Comparison of ENCODE assay signal across 27 mouse cellular contexts in genomic region chr2:180187362-180187761, GRCm38 (mm10). TPM values are rescaled to one million over a fixed set of nuclear protein-coding genes. Genes with fewer than 3 reads are reported as not detected.
DNase-seq lines count a peak whose midpoint lies in the region; ATAC-seq and TF ChIP-seq lines count a peak whose summit lies in the region.
"Had no signal": no experiment of that assay in that cellular context is flagged by ENCODE, and none has a peak within 500 bp of the region (broad histone marks: within the 10 kb centered on the region; RNA-seq: fewer than 3 reads in every experiment).

No protein-coding gene starts in this region.

- H3K27ac ChIP-seq in forebrain, embryonic 16.5 days (ENCODE audit: low read length) = no peak overlapping the region
- no peak overlapping the region for H3K27ac ChIP-seq in forebrain, embryonic 11.5 days (ENCODE audit: low read depth, low read length)
- H3K27ac ChIP-seq in layer of hippocampus, adult 2 months = peak overlapping the region; percentile 62
- H3K27ac ChIP-seq: embryonic facial prominence, embryonic 13.5 days; embryonic facial prominence, embryonic 15.5 days; forebrain, embryonic 10.5 days; forebrain, embryonic 13.5 days had no signal

- no peaks in the 10 kb centered on the region for H3K4me1 ChIP-seq in forebrain, embryonic 16.5 days (replicated peaks; ENCODE audit: control insufficient read depth, insufficient read depth, low read length)
- H3K4me1 ChIP-seq in forebrain, embryonic 11.5 days (replicated peaks; ENCODE audit: control insufficient read depth, insufficient read depth, low read length) = no peaks in the 10 kb centered on the region
- H3K4me1 ChIP-seq: embryonic facial prominence, embryonic 13.5 days; embryonic facial prominence, embryonic 15.5 days; forebrain, embryonic 10.5 days; forebrain, embryonic 13.5 days had no signal

- H3K4me2 ChIP-seq in forebrain, embryonic 16.5 days (ENCODE audit: low read length) = no peak overlapping the region
- H3K4me2 ChIP-seq in forebrain, embryonic 11.5 days (ENCODE audit: low read depth, low read length, severe bottlenecking) = no peak overlapping the region
- H3K4me2 ChIP-seq: embryonic facial prominence, embryonic 13.5 days; embryonic facial prominence, embryonic 15.5 days; forebrain, embryonic 13.5 days had no signal

- DNase-seq in forebrain, embryonic 11.5 days (ENCODE audit: low spot score) = no peak
- peak; percentile 88 for DNase-seq in heart, adult 11 months
- no peak for DNase-seq in heart, postnatal 14 days
- no peak for DNase-seq in layer of hippocampus, adult 2 months (ENCODE audit: low spot score in 2 of 2)
- DNase-seq in layer of hippocampus, adult 11-12 months (ENCODE audit: low spot score) = no peak
- peak; percentile 39 for DNase-seq in brain, adult 2 months (ENCODE audit: low read depth, low spot score)
- DNase-seq: adrenal gland, adult 8-10 months; adrenal gland, postnatal 14 days; adrenal gland, postnatal 36 days; B cell, adult 2 months; cerebellum, adult 11 months; cerebellum, adult 18-20 months; cerebellum, adult 8-10 months; cerebellum, adult 9-11 months; cerebellum, postnatal 14 days; cerebellum, postnatal 36 days; embryo, embryonic 11 days had no signal

- H3K9me3 ChIP-seq in forebrain, embryonic 16.5 days (ENCODE audit: control insufficient read depth, low read length) = no peaks in the 10 kb centered on the region
- H3K9me3 ChIP-seq in forebrain, embryonic 11.5 days (ENCODE audit: control insufficient read depth, low read length) = no peaks in the 10 kb centered on the region
- H3K9me3 ChIP-seq: embryonic facial prominence, embryonic 13.5 days; embryonic facial prominence, embryonic 15.5 days; forebrain, embryonic 10.5 days; forebrain, embryonic 13.5 days; G1E had no signal

- intact Hi-C loops in heart, postnatal 14 days (cut with DNase I) = no loop called here

- WGBS in forebrain, embryonic 16.5 days = 88% methylated on average over 11 of the region's 11 CpGs
- WGBS in forebrain, embryonic 11.5 days = 92% methylated on average over 11 of the region's 11 CpGs

- H3K4me3 ChIP-seq in forebrain, embryonic 16.5 days (replicated peaks; ENCODE audit: low read length) = no peak overlapping the region
- no peak overlapping the region for H3K4me3 ChIP-seq in forebrain, embryonic 11.5 days (ENCODE audit: low read depth, low read length)
- H3K4me3 ChIP-seq in layer of hippocampus, adult 2 months = no peak overlapping the region
- H3K4me3 ChIP-seq: embryonic facial prominence, embryonic 13.5 days; embryonic facial prominence, embryonic 15.5 days; erythroblast, embryonic 14.5 days; forebrain, embryonic 10.5 days; forebrain, embryonic 13.5 days had no signal

- 0 out of 2 replicates have a peak, but pooled peaks have one; percentile 36 for ATAC-seq in forebrain, embryonic 16.5 days
- no peak for ATAC-seq in forebrain, embryonic 11.5 days (replicated peaks; ENCODE audit: low FRiP score)
- ATAC-seq: activated CD4-positive, CD25-positive, alpha-beta regulatory T cell, adult 4 months; CD4-positive, CD25-positive, alpha-beta regulatory T cell, adult 4 months; forebrain, embryonic 13.5 days; Patski had no signal

- no peak overlapping the region for H3K9ac ChIP-seq in forebrain, embryonic 16.5 days (replicated peaks; ENCODE audit: low read depth, low read length)
- no peak overlapping the region for H3K9ac ChIP-seq in forebrain, embryonic 11.5 days (ENCODE audit: low read length)
- H3K9ac ChIP-seq: embryonic facial prominence, embryonic 13.5 days; embryonic facial prominence, embryonic 15.5 days; forebrain, embryonic 13.5 days had no signal

- TF ChIP-seq CTCF in layer of hippocampus, adult 2 months (conservative IDR thresholded peaks at IDR 0.05) = no peak

- no peaks in the 10 kb centered on the region for H3K27me3 ChIP-seq in forebrain, embryonic 16.5 days (replicated peaks; ENCODE audit: control insufficient read depth, insufficient read depth, low read length)
- no peaks in the 10 kb centered on the region for H3K27me3 ChIP-seq in forebrain, embryonic 11.5 days (ENCODE audit: control insufficient read depth, insufficient read depth, low read length)
- H3K27me3 ChIP-seq: embryonic facial prominence, embryonic 13.5 days; embryonic facial prominence, embryonic 15.5 days; forebrain, embryonic 13.5 days; Patski had no signal

- H3K36me3 ChIP-seq in forebrain, embryonic 16.5 days (ENCODE audit: control insufficient read depth, insufficient read depth) = no peaks in the 10 kb centered on the region
- H3K36me3 ChIP-seq in forebrain, embryonic 11.5 days (ENCODE audit: control insufficient read depth, insufficient read depth, low read length) = no peaks in the 10 kb centered on the region

RNA-seq across cellular contexts. Expression of gene Adrm1, which starts 16.1 kb away (rescaled TPM):
- 189 and 202 TPM in 2 replicates for polyA plus RNA-seq in forebrain, embryonic 16.5 days (2015; fragmentation: Nextera tagmentation; extraction: Ambion mirVana)
- 200 and 207 TPM in 2 replicates for polyA plus RNA-seq in forebrain, embryonic 11.5 days (2014; fragmentation: Nextera tagmentation; extraction: Ambion mirVana)
- 10 to 100 TPM; 87.1 to 95.9 TPM for total RNA-seq in heart, postnatal 14 days (2021)
- total RNA-seq in layer of hippocampus, adult 2 months (2021) = 100 to 1,000 TPM; 105 to 108 TPM

RNA-seq across cellular contexts. Expression of gene Lama5, which starts 38.3 kb away (rescaled TPM):
- 3.0 and 3.2 TPM in 2 replicates for polyA plus RNA-seq in forebrain, embryonic 16.5 days (2015; fragmentation: Nextera tagmentation; extraction: Ambion mirVana)
- 5.9 and 7.8 TPM in 2 replicates for polyA plus RNA-seq in forebrain, embryonic 11.5 days (2014; fragmentation: Nextera tagmentation; extraction: Ambion mirVana)
- 10 to 100 TPM; 43.1 to 63.7 TPM for total RNA-seq in heart, postnatal 14 days (2021)
- 1 to 10 TPM; 6.9 to 8.9 TPM for total RNA-seq in layer of hippocampus, adult 2 months (2021)

Comparison
In these comparisons a context has a peak if more than half of its experiments do, and no peak if none do; other contexts are left out.
1. DNase-seq: peak in heart, adult 11 months (single experiment) and brain, adult 2 months (single experiment); none in forebrain, embryonic 11.5 days (single experiment), heart, postnatal 14 days (0 of 2), layer of hippocampus, adult 2 months (0 of 2) and layer of hippocampus, adult 11-12 months (single experiment).
2. RNA of gene Lama5, which starts 38.3 kb away (total RNA-seq): 43.1 to 63.7 TPM in heart, postnatal 14 days; 6.9 to 8.9 TPM in layer of hippocampus, adult 2 months; every median in the first group is over 4 times any median in the second.